Mouse (Mus musculus) adrenal gland, adult 8-10 months (tissue): Measurements from ENCODE around the gene Tmsb15b1. TPM values are rescaled to one million over a fixed set of nuclear protein-coding genes. Genes with fewer than 3 reads are reported as not detected.
"Not testable (repeated sequence)": the region's sequence is repeated elsewhere in the genome, so short reads cannot be mapped to it uniquely, and the experiment has no call there.

Experiments
- DNase-seq: peaks from one replicate; pipeline ENCODE4 v3.0.0; 2022
- total RNA-seq, 4 experiments: library from RNA; stranded (reverse); gene quantifications; 2 replicates each; pipeline ENCODE4 v1.2.4; 2022

The Tmsb15b1 gene
- 1 to 10 TPM; 1.0 to 9.8 (median 5.8) TPM for total RNA-seq

GRCm38 (mm10) chrX:136976424-136977084 is at the start of gene Tmsb15b1, which contains the start of gene Tmsb15l:
TSS of gene Tmsb15b1 (minus strand) at chrX:136976874.
TSS of gene Tmsb15l (minus strand) at chrX:136976869.
- DNase-seq: peak; percentile 26

DNA sequence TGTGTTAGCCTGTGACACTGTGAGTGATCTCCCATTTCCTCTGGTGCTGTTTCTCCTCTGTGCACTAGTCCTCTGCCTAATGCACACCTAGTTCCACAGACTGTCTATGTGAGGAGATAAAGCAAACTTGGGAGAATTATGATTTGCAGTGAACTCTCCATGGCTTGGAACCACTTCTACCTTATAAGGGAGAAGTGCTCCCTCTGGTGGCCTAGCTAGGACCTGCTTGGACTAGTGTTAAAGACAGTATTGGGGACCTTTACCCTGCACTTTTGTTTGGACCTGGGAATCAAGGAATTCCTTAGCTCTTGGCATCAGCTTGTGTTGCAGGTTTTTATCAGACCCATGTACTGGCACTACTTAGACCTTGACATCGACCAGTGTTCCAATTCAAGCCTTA is 42.6 kb upstream of the Tmsb15b1 start:
- peak; percentile 11 for DNase-seq

- DNase-seq: no peak
Observed at GRCm38 (mm10) chrX:137017668-137018067, 41.0 kb upstream of the Tmsb15b1 start.

DNA sequence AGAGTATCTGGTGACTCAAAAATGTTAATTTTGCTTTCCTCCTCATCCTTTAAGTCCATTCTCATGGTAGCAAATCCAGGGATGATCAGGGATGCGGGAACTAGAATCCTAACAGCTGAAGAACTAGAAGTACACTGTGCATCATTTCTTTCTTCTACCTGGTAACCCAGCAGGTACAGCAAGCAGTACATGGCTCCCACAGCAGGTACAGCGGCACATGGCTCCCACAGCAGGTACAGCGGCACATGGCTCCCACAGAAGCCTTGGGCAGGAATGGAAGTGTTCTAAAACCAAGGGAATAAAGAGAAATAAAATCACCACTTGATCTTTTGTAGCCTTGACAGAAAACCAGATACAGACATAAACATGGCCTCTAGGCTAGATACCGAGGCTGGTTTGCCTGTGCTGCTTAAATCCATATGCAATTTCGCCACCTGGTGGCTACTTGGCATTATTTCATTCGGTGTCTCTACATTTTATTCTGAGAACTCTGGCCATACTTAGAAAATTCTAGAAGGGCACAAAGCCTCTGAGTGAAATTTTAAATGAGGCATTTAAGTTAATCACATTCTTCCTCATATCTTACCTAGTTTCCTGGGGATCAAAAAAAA is 38.5 kb upstream of the Tmsb15b1 start:
- no peak for DNase-seq

GRCm38 (mm10) chrX:136996256-136996655 is 19.6 kb upstream of the Tmsb15b1 start:
- no peak for DNase-seq

GRCm38 (mm10) chrX:136993641-136994040 is 17.0 kb upstream of the Tmsb15b1 start:
- DNase-seq: no peak

- peak; percentile 36 for DNase-seq
Observed at GRCm38 (mm10) chrX:136992978-136993547, 16.4 kb upstream of the Tmsb15b1 start, which contains the start of gene Zcchc18. TSS of gene Zcchc18 (plus strand) at chrX:136993155.

GRCm38 (mm10) chrX:136992191-136992965 is 15.7 kb upstream of the Tmsb15b1 start:
- no peak for DNase-seq

DNA sequence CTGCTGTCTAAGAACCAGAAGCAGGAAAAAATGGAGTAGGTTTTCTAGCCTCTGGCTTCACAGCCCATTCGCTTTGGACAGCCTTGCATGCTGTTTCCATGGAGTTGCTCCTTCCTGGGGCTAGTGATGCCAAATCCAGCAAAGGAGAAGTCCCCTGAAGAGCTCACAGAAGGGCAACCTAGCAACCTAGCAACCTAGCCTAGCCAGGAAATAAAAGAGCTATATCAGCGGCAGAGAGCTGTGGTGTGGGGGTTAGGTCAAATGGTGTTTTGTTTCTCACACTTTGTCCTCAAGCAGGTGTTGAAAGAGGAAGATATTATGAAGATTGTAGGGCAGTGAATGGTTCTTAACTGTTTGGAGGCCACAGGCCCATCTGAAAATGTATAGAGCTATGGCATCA is 14.6 kb upstream of the Tmsb15b1 start:
- DNase-seq: no peak

DNA sequence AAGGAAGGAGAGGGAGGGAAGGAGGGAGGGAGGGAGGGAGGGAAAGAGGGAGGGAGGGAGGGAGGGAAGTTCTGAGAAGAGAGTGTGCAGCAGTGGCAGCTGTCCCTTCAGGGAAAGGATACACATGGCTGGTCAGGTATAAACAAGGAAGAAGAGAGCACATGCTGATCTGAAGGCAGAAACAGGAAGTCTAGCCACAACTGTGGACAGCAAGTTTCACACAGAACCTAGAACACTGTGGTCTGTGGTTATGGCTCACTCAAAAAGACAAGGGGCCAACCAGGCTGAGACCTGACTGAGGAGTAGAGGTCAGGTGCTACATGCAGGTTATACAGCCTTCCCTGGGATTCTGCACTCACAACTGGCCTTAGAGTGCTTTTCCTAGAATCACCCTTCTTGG is 9.4 kb upstream of the Tmsb15b1 start:
- no peak for DNase-seq

DNA sequence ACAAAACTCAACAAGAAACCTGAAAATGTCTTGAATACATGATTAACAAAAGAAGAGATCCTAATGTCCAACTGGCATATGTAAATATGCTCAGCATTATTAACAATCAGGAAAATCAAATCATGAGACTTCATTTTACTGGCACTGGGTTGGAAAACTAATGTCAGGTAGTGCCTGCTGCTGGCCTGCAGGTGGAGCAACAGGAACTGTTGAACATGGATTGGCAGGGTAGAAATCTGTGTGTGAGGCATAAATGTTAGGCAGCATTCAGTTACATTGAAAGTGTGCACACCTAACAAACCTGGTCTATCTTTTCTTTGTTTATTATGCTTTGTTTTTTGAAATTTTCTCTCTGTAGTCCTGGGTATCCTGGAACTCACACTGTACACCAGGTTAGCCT is 1.9 kb upstream of the Tmsb15b1 start:
- no peak for DNase-seq

- not testable (repeated sequence) for DNase-seq
Observed at GRCm38 (mm10) chrX:136975397-136975796, 1.3 kb downstream of the Tmsb15b1 start, which contains the start of gene Tmsb15b2. TSS of gene Tmsb15b2 (minus strand) at chrX:136975497.

- no peak for DNase-seq
Observed at GRCm38 (mm10) chrX:136959688-136960087, 17.0 kb downstream of the Tmsb15b1 start.

- DNase-seq: not testable (repeated sequence)
Observed at GRCm38 (mm10) chrX:136958300-136958699, 18.4 kb downstream of the Tmsb15b1 start.

GRCm38 (mm10) chrX:136957583-136958279 is 18.9 kb downstream of the Tmsb15b1 start:
- DNase-seq: peak; percentile 58

DNA sequence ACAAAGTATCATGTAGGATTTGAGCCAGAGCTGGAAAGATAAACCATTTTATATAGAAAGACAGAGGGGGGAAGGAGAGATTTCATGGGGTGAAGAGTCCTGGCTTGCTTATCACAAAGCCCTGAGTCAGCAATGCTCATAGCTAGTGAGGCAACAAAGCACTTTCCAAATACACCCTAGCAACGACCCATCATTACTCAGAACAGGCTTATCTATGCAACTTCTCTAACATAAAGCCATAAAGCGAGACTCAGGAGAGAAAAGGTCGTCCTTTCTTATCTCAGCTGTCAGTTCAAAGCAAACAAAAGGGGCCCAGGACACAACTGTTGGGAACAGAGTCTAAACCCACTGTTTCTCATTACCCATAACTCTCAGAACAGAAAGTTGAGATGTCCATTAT is 38.7 kb downstream of the Tmsb15b1 start:
- no peak for DNase-seq

DNA sequence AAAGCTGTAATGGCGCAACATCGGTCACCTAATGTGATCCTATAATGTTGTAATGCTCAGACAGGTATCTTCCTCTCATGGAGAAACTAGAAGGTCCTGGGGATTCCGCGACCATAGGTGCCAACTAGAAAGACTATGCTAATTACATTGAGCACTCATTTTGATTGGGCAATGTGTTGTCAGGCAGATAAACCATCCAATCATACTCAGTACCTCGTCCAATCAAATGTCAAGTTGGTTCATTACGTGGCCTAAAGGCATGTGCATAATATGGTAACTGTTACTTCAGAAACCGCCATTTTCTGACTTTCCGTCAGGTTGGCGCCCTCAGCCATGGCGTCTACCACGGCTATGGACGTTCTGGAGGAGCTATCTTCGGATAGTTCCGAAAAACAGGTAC is 49.6 kb downstream of the Tmsb15b1 start, which contains the start of gene H2bfm:
H2bfm (plus strand) TSS at position 295 of the 400 bp plus-strand sequence.
- DNase-seq: no peak

DNA sequence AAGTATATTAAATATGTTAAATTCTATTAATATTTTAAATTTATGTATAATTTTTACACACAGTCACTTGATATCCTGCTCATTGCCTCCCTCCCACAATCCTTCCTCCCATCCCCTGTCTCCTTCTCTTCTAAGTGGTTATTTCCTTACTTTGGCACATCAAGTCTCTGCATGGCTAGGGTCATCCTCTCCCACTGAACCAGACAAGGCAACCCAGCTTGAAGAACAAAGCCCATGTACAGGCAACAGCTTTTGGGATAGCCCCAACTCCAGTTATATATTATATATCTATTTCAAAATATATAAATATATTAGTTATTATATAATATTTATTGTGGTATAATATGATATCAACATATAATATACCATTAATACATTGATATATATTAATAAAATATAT is 50.8 kb downstream of the Tmsb15b1 start:
- DNase-seq: no peak
